Mouse (Mus musculus) layer of hippocampus, adult 9-10 months (tissue): ENCODE results near the gene Fbln5.

Experiments used
- DNase-seq: peaks from one replicate; pipeline ENCODE4 v3.0.0; 2022; ENCODE audit warnings: low spot score

Gene Fbln5

DNA sequence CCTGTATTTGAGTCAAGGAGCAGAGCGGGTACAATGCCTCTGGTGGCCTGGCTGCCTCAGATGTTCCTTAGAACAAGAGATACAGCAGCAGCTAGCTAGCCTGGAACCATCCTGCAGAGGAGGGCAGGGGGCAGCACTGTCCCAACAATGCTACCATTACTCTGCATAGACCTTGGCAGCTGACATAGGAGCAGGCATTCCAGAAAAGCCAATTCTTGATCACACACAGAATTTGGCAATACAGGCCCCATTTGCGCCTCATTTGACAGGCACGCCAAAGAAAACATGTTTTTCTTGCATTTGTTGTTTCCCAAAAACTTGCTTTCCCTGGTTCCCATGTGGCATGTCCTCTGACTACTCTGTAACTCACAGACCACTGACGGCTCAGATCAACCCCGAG is 56.8 kb downstream of the Fbln5 start:
- no peak for DNase-seq

DNA sequence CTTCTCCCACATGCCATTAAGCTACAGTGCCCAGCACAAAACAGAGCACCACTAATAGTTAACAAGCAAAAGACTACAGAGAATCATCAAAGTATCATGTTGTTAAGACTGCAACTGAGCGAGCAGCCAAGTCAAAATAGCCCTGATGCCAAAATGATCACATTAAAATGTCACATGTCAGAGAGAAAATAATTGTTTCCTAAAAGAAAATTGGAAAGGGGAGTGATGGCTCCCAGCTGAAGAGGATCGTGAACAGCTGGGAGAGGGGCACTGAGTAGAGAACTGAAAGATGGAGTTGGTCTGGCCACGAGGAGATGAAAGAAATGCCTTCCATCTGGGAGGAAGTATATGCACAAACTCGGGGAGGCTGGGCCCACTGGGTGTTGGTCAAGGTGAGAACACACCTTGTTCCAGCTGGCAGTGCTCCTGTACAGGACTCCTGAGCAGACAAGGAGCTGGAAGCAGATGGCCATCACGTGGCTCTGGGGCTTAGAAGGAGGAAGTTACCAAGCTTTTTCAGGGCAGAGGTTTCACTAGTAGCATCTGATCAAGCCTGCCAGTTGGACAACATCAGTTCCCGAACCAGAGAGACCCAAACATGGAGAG is 59.3 kb downstream of the Fbln5 start:
- no peak for DNase-seq

DNA sequence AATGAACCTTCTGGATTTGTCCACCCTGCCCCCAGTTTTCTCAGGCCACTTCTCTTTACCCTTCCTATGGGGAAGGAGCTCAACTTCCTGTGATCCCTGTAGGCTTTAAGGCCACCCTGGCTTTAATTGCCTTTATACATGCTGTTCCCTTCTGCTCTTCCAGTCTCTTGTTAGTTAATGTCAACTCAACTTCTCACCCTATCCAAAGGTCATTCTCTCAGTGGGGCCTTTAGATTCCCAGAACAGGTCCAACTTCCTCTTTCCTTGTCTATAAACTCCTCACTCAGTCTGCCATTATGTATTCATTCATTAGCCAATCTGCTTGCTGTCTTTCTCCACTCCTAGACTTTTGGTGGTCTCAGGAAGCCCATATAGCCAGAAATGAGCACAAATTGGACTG is 60.2 kb downstream of the Fbln5 start:
- DNase-seq: no peak

DNA sequence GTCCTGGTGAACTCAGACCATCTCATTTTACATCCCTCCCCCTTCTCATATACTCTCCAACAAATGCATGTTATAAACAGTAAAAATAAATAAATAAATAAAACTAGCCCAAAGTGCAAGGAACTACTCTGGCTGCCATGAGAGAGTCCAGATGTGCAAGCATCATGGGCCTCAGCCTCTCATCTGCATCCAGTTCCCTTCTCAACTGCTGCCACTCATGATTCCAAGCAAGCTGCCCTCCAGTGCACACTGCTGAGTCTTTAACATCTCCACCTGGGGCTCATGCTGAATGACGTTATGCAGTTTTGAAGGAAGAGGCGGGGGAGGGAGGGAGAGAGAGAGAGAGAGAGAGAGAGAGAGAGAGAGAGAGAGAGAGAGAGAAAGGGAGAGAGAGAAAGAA is 76.5 kb downstream of the Fbln5 start:
- DNase-seq: no peak

DNA sequence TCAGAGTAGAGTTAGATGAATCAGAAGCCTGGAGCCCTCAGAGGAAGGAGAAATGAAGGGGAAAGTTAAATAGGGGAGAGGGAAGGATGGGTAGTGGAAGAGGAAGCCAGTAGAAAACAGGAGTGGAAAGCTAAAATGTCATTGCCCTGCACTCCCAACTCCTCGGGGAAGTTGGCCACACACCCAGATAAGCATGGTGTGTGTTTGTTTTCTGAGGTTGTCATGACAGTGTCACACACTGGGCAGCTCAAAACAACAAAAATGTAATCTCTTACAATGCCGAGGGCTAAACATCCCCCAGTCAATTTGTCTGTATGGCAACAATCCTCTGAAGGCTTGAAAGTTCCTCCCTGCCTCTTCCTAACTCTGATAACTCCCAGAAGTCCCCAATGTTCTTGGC is 78.4 kb downstream of the Fbln5 start:
- DNase-seq: no peak

DNA sequence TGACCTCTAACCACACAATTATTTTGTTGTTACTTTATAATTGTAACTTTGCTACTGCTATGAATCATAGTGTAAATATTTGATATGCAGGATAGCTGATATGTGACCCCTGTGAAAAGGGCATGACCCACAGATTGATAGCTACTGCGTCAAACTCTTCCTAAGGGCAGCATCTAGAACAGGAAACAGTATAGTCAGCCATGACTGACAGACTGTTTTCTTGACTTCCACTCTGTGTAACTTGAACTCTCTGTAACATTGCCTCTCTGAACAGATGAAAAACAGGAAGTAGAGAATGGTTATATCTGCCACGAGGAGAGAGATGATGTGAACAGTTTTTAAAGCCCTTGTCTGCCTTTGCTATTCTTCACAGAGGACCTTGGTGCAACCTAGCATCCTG is 78.8 kb downstream of the Fbln5 start:
- DNase-seq: no peak

DNA sequence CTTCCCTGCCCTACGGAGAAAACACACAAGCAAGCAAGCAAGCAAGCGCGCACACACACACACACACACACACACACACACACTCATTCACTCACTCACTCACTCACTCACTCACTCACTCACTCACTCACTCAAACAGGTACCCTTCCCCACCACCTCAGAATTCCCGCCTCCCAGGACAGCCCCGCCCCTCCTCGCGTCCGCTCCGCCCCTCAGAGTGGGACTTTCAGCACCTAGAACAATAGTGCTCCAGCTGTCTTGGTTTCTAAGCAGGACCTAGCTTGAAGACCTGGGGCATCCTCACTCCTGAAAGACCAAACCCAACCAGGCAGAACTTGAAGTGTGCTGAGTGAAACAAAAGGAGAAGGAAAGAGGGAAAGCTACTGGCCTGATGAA is 100.1 kb downstream of the Fbln5 start:
- no peak for DNase-seq

DNA sequence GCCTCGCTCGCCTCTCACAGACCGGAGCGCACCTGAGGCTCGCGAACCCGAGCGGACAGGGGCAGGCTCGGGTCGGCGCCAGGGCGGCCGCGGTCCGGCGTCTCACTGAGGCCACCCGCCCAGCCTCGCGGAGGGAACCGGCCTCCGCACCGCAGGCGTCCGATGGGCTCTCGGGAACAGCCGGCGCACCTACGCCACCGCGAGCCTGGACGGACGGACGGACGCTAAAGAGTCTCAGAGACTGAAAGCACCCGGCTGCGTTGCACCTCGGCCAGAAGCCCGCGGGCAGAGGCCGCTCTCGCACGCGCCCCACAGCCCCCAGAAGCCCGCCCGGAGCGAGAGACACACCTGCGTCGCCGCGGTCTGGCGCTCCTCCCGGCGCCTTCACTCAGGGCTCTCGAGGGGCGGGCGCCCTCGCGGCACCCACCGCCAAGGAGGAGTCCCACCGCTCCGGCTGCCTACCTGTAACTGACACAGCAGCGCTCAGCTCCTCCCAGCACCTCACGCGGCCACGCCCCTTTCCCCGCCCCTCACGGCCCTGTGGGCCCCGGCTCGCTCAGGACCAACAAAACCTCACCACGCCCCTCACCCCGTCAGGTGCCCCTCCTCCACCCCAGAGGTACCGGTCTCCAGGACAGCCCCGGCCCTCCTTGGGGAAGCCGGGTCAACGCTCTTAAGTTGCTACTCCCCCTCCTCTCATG is 100.7 kb downstream of the Fbln5 start, which contains the start of gene Tc2n:
Gene Tc2n, minus strand, starts transcription at position 470 of the 701 bp plus-strand sequence.
- DNase-seq: no peak

DNA sequence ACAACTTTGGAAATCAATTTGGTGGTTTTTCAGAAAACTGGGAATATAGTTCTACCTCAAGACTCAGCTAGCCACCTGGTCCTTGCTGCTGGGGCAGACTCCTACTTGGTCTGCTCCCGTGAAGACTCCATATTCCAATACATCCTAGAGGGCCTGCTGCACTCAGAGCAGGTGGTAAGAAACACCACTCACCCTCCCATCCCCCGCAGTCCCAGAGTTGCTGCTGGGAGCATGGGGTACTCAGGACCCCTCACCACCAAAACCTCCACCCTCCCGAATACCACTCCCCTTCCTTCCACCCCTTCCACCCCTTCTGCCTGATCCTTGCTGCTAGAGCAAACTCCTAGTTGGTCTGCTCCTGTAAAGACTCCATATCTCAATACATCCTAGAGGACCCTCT is 119.7 kb downstream of the Fbln5 start:
- no peak for DNase-seq
